Mouse (Mus musculus): ENCODE measurements around the gene Foxn3. TPM values are rescaled to one million over a fixed set of nuclear protein-coding genes. Genes with fewer than 3 reads are reported as not detected.

The Foxn3 gene
- polyA plus RNA-seq, 1 experiment from 2014 or later, result 86.4 TPM

DNA sequence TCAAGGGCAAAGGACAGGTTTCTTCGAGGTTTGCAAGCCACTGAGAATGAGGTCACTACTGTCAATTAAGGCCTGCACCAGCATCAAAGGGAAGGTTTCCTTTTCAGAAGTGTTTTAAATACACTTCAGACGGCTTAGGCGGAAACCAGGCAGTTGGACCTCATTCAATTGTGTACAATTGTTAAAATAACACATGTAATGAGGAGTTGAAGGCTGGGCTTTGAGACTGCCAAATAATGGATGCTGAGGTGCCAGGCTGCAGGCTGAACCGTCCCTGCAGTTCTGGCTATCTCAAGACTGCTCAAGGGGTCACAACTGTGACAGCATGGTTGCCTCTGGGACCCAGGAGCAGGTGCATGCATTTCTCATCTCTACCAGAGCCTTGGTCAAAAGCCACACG is 89.2 kb downstream of the Foxn3 start:
- H3K36me3 ChIP-seq, result no peaks in the 10 kb centered on the region
- no peak overlapping the region for H3K4me3 ChIP-seq
- no peak overlapping the region for H3K4me2 ChIP-seq (replicated peaks)
- H3K4me1 ChIP-seq, result peaks cover 23% of the 10 kb centered on the region
- no peak overlapping the region for H3K9ac ChIP-seq (replicated peaks)
- no peaks in the 10 kb centered on the region for H3K27me3 ChIP-seq
- H3K27ac ChIP-seq (replicated peaks), result peak overlapping the region; percentile 80
- ATAC-seq (replicated peaks), result peak; percentile 75
- H3K9me3 ChIP-seq, result no peaks in the 10 kb centered on the region
- 3% methylated on average over 5 of the region's 5 CpGs for WGBS

DNA sequence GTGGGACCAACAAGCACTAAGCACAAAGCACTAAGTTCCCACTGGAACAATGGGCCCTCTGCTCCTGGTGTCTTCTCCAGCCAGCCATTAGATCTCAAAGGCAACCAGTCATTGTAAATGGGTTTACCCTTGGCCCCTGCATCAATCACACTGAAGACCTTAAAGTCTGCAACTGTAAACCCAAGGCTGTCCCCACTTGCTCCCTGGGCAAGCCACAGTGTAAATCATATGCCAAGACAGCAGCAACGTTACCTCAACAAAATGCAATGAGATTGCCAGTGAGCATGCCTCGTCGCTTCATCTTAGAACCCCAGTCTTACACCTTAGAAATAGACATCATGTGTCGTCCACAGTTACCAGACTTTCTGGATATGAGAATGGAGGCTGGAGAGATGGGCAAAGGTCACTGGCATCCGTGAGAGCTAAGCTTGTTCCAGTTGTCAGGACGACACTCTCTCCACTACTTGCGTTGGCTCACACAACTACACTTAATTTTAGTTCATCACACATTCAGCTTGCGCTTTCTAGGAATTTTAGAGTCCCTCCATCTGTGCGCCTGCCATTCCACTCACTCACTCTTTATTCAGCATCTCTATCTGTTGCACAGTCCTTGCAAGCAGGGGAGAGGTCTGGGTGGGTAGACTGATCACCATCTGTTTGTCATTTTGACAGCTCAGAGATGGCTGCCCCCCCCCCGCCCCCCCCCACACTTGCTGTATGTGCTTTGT is 89.8 kb downstream of the Foxn3 start:
- Histone ChIP-seq H3K4me2 (replicated peaks) (no peak overlapping the region), H3K9me3 (no peaks in the 10 kb centered on the region), H3K9ac (replicated peaks) (no peak overlapping the region), H3K36me3 (no peaks in the 10 kb centered on the region), H3K27ac (replicated peaks) (peak overlapping the region; percentile 80), H3K27me3 (no peaks in the 10 kb centered on the region), H3K4me1 (peaks cover 23% of the 10 kb centered on the region), H3K4me3 (no peak overlapping the region)
- WGBS, result 46% methylated on average over 10 of the region's 10 CpGs
- peak; percentile 94 for ATAC-seq (replicated peaks)

DNA sequence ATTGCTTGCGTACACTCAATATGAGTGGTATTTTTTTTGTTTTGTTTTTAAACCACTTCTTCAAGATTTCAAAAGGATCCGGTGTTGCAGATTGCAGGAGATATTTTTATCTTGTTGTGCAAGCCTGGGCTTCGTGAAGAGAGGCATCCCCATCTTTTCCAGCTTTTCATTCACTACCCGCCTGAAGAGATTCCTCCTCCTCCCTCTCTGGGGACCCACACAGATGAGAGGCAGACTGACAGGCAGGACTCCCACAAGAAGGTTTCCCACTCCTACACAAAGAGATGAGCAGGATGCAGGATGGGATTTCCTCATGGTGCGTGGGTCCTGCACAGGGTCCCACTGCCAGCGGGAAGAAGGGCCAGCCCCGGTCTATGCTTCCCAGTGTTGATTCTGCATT is 92.0 kb downstream of the Foxn3 start:
- Histone ChIP-seq H3K4me3 (no peak overlapping the region), H3K4me2 (replicated peaks) (no peak overlapping the region), H3K36me3 (no peaks in the 10 kb centered on the region), H3K27ac (replicated peaks) (peak overlapping the region; percentile 49), H3K9ac (replicated peaks) (no peak overlapping the region), H3K9me3 (no peaks in the 10 kb centered on the region), H3K27me3 (no peaks in the 10 kb centered on the region), H3K4me1 (peaks cover 41% of the 10 kb centered on the region)
- ATAC-seq (replicated peaks), result no peak
- 73% methylated on average over 7 of the region's 7 CpGs for WGBS

DNA sequence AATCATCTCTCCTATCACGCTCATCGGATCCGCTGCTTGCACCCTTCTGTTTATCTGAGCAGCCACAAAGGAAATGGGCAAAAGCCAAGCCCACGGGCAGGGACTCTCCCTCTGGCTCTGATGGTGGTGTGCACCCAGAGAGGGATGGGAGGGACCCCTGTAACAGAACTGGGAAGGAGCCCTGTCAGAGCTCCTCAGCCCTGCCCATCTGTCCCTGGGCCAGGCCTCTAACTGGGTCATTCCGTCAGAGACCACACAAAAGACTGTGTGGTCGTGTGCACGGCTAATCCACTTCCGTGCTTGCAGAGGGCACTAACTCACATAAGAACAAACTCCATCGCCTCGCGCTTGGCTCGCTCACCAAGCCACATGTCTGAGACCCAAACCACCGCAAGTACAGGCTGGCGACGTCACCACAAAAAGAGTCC is 95.5 kb downstream of the Foxn3 start:
- WGBS, result 26% methylated on average over 15 of the region's 15 CpGs

DNA sequence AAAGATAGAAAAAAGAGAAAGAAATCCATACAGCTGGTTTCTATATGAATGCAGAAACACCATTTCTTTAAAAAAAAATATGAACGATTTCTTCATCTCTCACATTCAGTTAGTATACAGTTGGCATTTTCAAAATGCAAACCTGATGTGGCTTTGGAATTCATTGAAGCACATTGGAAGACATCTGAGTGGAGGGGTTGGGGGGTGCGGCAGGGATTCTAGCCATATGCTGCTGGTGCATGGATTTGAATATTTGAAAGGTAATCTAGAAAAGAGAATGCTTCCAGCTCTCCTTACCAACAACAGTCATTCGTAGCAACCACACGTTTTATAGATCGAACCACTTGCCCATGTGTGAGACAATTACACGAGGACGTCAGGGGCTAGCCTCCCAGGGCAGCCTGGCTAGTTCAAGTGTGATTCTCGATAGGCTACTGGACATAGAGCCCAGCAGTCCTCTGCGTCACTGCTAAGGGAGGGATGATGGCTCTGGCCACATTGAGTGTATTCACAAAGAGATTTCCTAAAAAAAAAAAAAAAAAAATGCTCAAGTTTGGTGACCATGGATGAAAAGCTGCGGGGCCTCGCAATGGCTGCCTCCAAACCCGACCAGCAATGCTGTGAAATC is 96.0 kb downstream of the Foxn3 start:
- Histone ChIP-seq H3K9me3 (no peaks in the 10 kb centered on the region), H3K27ac (replicated peaks) (peak overlapping the region; percentile 79), H3K4me3 (no peak overlapping the region), H3K4me1 (peaks cover 25% of the 10 kb centered on the region), H3K27me3 (no peaks in the 10 kb centered on the region), H3K36me3 (no peaks in the 10 kb centered on the region), H3K9ac (replicated peaks) (no peak overlapping the region), H3K4me2 (replicated peaks) (peak overlapping the region; percentile 10)
- 56% methylated on average over 12 of the region's 12 CpGs for WGBS
- peak; percentile 34 for ATAC-seq (replicated peaks)

More for the DNA sequence above, 95.5 kb downstream of the Foxn3 start:
- Histone ChIP-seq H3K4me2 (replicated peaks) (peak overlapping the region; percentile 10; the same call in 1 of the 2 replicates), H3K9ac (replicated peaks) (no peak overlapping the region), H3K4me3 (no peak overlapping the region), H3K27me3 (no peaks in the 10 kb centered on the region), H3K4me1 (peaks cover 27% of the 10 kb centered on the region), H3K9me3 (no peaks in the 10 kb centered on the region), H3K36me3 (no peaks in the 10 kb centered on the region), H3K27ac (replicated peaks) (peak overlapping the region; percentile 79)
- ATAC-seq (replicated peaks), result peak; percentile 69

DNA sequence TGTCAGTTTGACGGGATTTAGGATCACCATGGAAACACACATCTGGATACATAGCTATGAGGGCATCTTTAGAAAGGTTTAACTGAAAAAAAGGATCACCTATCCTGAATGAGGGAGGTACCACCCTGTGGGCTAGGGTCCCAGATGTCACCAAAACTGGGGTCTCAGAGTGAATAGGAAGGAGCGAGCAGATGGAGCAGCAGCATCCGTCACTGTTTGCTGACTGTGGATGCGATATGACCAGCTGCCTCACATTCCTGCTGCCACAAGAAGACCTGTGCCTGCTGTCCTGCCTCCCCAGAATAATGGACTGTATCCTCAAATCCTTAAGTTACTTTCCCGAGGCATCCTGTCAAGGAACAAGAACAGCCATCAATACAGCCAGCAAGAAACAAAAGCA is 97.0 kb downstream of the Foxn3 start:
- peak; percentile 24 for ATAC-seq (replicated peaks)
- no peak overlapping the region for H3K4me2 ChIP-seq (replicated peaks)
- no peak overlapping the region for H3K4me3 ChIP-seq
- no peaks in the 10 kb centered on the region for H3K27me3 ChIP-seq
- H3K9ac ChIP-seq (replicated peaks), result no peak overlapping the region
- no peaks in the 10 kb centered on the region for H3K36me3 ChIP-seq
- peak overlapping the region; percentile 62 for H3K27ac ChIP-seq (replicated peaks)
- 38% methylated on average over 5 of the region's 5 CpGs for WGBS
- no peaks in the 10 kb centered on the region for H3K9me3 ChIP-seq
- peaks cover 25% of the 10 kb centered on the region for H3K4me1 ChIP-seq

DNA sequence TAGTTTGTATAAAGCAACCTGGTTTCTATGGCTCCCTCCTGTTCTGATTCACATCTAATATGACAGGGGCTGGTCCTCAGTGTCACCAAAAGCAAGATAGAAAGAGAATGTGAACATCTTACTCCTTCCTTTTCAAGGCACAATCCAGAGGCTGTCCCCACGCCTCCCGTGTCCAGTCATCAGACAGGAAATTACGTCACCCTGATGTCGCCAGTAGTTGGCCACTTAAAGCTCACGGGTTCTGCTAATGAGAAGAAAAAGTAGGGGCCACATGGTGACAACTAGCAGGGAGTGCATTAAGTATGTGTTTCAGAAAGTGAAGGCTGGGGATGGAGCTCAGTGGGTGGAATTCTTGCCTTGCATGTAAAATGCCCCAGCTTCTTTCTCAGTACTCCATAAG is 99.1 kb downstream of the Foxn3 start:
- Histone ChIP-seq H3K9ac (replicated peaks) (no peak overlapping the region), H3K27ac (replicated peaks) (no peak overlapping the region), H3K36me3 (no peaks in the 10 kb centered on the region), H3K4me3 (no peak overlapping the region), H3K27me3 (no peaks in the 10 kb centered on the region), H3K4me2 (replicated peaks) (no peak overlapping the region), H3K9me3 (no peaks in the 10 kb centered on the region), H3K4me1 (peaks cover 25% of the 10 kb centered on the region)
- 72% methylated on average over 5 of the region's 5 CpGs for WGBS
- no peak for ATAC-seq (replicated peaks)

DNA sequence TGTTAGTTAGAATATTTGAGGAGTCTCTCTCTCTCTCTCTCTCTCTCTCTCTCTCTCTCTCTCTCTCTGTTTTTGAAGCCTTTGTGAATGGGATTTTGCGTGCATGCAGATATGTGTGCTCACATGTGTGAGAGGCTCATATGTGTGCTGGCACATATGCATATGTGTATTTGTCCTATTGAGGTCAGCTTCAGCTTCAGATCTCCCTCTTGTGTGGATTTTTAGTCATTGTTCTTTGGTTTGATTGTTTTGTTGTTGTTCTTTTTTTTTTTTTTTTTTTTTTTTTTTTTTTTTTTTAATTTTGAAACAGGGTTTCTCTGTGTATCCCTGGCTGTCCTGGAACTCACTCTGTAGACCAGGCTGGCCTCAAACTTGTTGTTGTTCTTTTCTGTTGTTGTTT is 100.5 kb downstream of the Foxn3 start:
- H3K9ac ChIP-seq (replicated peaks), result no peak overlapping the region
- no peak for ATAC-seq (replicated peaks)
- 81% methylated on average over 1 of the region's 1 CpGs for whole genome bisulfite sequencing

DNA sequence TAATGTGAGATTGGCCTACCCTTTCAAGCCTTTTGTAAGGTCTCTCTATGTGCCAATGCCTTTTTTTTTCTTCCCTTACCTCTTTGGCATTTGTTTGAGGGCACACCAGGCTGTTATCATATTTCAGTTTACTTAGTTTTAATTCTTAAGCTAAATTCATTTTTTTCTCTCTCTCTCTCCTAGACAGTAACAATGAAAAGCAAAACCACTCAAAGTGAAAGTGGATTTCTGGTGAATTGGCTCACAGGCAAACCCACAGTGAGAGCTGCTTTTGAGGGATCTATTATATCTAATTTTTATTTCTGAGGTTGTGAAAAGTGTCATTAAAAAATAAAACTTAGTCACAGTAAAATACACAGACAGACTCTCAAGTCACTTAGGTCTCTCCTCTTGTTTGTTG is 101.1 kb downstream of the Foxn3 start:
- ATAC-seq (replicated peaks), result no peak
- H3K9ac ChIP-seq (replicated peaks), result no peak overlapping the region
- H3K27ac ChIP-seq (replicated peaks), result no peak overlapping the region
- no peaks in the 10 kb centered on the region for H3K27me3 ChIP-seq
- H3K4me1 ChIP-seq, result peaks cover 28% of the 10 kb centered on the region
- H3K36me3 ChIP-seq, result no peaks in the 10 kb centered on the region
- H3K4me3 ChIP-seq, result no peak overlapping the region
- no peaks in the 10 kb centered on the region for H3K9me3 ChIP-seq
- no peak overlapping the region for H3K4me2 ChIP-seq (replicated peaks)

More for the DNA sequence above, 100.5 kb downstream of the Foxn3 start:
- Histone ChIP-seq H3K36me3 (no peaks in the 10 kb centered on the region), H3K4me2 (replicated peaks) (no peak overlapping the region), H3K4me3 (no peak overlapping the region), H3K27me3 (no peaks in the 10 kb centered on the region), H3K27ac (replicated peaks) (no peak overlapping the region), H3K4me1 (peaks cover 28% of the 10 kb centered on the region), H3K9me3 (no peaks in the 10 kb centered on the region)

DNA sequence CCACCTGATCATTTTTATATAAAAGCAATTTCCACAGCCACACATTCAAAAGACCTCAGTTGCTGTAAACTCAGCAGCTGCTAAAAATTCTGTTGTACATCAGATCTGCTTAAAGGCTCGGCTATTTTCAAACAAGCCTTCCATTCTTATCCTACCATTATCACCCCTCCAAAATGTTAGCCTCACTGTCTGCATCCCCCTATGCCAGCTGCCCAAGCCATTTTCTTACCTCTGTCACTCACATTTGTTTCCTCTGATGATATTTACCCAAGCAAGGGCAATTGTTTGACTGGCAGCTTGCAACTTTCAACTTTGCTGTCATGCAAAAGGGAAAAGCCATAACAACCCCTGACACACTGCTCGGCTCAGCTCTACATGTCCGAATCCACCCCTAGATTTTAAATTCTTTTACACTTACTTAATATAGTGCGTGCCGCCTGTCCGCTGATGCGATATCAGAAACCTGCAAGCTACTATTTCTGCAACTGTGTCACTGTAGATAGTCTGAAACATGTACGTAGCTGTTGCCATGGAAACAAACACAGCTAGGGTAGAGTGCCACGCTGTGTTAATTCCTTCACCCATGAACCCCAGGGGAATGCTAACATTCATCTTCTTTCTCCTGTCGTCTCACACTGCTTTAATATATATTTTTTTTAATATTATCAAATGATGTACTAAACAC is 105.7 kb downstream of the Foxn3 start:
- H3K9ac ChIP-seq (replicated peaks), result no peak overlapping the region
- WGBS, result 50% methylated on average over 10 of the region's 10 CpGs
- no peaks in the 10 kb centered on the region for H3K9me3 ChIP-seq
- peak overlapping the region; percentile 32 for H3K27ac ChIP-seq (replicated peaks)
- H3K4me2 ChIP-seq (replicated peaks), result peak overlapping the region; percentile 22; the same call in 1 of the 2 replicates
- peaks cover 25% of the 10 kb centered on the region for H3K4me1 ChIP-seq
- H3K27me3 ChIP-seq, result no peaks in the 10 kb centered on the region
- H3K4me3 ChIP-seq, result 0 out of 2 replicates have a peak overlapping the region, but pooled peaks have one; percentile 3
- ATAC-seq (replicated peaks), result peak; percentile 59
- no peaks in the 10 kb centered on the region for H3K36me3 ChIP-seq

DNA sequence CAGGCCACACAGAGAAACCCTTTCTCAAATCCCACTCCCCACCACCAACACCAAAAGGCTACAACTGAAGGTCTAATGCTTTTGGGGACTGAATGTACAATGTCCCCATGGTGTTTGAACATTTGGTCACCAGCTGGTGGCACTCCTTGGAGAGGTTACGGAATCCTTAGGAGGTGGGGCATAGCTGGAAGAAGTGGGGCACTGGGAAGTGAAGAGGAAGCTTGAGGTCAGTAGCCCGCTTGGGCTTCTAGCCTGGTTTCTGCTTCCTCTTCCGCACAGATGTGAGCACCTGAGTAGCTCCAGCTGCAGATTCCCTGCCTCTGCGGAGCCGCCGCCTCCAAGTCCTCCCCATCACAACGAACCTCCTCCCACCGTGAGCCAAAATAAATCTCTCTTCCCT is 107.8 kb downstream of the Foxn3 start:
- Histone ChIP-seq H3K4me2 (replicated peaks) (no peak overlapping the region), H3K4me1 (peaks cover 25% of the 10 kb centered on the region), H3K27me3 (no peaks in the 10 kb centered on the region), H3K4me3 (no peak overlapping the region), H3K27ac (replicated peaks) (no peak overlapping the region), H3K9me3 (no peaks in the 10 kb centered on the region), H3K36me3 (no peaks in the 10 kb centered on the region), H3K9ac (replicated peaks) (no peak overlapping the region)
- no peak for ATAC-seq (replicated peaks)
- 96% methylated on average over 8 of the region's 8 CpGs for WGBS

DNA sequence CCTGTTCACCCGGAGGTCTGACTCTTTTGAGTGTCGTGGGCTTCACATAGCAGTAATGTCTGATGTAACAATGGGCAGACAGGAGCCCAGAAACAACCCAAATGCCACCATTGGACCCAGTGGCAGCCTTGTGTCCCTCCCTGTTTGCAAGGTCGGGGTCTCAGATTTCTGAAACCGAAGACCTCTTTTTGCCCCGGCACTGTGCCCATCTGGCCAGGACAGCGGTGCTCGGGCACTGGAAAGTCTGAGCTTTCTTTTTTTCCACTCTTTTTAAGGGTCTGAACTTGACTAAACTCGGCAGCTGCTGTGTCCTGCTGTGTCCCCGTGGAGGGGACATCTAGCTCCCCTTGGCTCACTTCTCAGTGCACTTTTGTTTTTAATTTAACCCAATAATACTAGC is 109.0 kb downstream of the Foxn3 start:
- H3K4me3 ChIP-seq, result no peak overlapping the region
- 69% methylated on average over 9 of the region's 9 CpGs for WGBS
- peaks cover 25% of the 10 kb centered on the region for H3K4me1 ChIP-seq

More for the DNA sequence above, 109.0 kb downstream of the Foxn3 start:
- Histone ChIP-seq H3K27me3 (no peaks in the 10 kb centered on the region), H3K36me3 (no peaks in the 10 kb centered on the region), H3K4me2 (replicated peaks) (no peak overlapping the region), H3K9ac (replicated peaks) (no peak overlapping the region), H3K27ac (replicated peaks) (no peak overlapping the region), H3K9me3 (no peaks in the 10 kb centered on the region)
- no peak for ATAC-seq (replicated peaks)
